Mouse (Mus musculus) R1 (cell line): ENCODE data around the gene Rab10.
A peak's percentile ranks its signal among the peaks of the same experiment; 100 is the strongest.
"Not testable (repeated sequence)": the region's sequence is repeated elsewhere in the genome, so short reads cannot be mapped to it uniquely, and the experiment has no call there.

Source experiments
- DNase-seq: peaks from one replicate; pipeline ENCODE4 v3.0.0-alpha.2; 2018; ENCODE audit warnings: low read depth, low spot score

Rab10 gene

DNA sequence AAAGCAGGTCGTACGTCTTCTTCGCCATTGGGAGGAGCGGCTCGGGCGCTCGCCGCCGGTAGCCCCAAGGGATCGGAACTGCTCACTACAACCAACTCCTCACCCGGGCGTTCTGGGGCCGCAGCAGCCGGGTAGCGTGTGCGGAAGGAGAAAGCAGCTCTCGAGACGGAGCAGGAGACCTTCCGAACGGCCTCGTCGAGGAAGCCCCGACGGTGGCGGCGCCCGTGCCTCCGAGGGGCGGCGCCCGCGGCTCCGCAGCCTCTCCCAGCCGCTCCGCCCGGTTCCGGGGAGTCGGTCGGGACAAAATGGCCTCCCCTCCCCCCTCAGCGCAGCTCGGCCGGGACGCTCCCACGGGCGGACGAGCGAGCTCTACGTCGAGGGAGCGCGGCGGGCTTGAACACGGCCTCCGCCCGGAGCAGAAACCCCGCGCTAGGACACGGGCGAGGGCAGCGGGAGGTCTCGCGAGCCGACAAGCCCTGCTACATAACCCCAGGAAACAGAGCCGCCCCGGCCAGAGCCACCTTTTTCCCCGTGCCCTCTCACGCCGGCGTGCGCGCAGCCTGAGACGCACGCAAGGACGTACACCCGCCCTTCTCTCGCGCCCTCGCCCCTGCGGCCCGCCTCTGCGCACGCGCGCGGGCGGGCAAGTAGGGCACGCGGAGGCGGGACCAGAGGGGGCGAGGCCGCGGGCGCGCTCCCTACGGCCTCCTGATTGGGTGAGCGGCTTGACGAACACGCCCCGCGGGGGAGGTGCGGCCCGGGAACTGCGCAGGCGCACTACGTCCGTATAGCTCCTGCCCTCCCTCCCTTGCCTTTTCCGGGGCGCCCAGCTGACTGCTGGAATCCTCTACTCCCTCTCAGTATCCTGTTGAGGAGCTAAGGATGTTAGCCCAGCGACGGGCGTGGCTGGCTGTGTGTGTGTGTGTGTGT, at the start of gene Rab10:
TSS of gene Rab10 (minus strand) at position 579 of the 930 bp plus-strand sequence.
- peak; percentile 96 for DNase-seq

DNA sequence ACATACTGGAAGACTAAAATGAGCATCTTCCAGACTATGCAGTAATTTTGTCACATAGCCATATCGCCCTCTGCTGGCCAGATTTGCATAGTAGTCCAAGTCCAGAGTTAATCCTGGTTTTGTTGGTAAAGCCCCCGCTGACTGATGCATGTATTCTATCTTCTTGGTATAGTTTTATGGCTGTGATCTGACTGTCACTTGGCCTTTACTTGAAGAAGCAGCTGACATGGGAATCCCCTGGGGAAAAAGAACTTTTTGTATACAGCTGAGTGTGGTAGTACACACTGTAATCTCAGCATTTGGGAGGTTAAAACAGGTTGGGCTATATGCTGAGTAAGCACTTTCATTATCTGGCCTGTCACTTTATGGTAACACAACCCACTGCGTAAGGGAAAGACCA, 49.5 kb upstream of the Rab10 start:
- peak; percentile 70 for DNase-seq

DNA sequence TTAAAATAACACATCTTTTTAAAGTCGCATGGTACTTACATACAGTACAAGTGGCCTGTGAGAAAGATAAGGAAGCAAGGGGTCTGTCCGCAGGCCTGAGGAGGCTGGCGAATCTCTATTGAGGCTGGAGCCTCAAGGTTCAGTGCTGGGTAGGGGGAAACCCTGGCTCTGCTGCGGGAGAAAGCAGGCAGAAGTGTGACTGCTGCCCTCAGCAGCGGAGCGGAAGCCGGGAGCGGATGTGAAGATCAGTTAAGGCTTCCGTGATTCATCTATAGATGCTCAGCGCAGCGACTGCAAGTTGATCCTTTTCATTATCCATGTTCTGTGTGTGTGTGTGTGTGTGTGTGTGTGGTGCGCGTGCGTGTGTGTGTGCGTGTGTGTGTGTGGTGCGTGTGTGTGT, 47.1 kb upstream of the Rab10 start:
- DNase-seq: peak; percentile 37

DNA sequence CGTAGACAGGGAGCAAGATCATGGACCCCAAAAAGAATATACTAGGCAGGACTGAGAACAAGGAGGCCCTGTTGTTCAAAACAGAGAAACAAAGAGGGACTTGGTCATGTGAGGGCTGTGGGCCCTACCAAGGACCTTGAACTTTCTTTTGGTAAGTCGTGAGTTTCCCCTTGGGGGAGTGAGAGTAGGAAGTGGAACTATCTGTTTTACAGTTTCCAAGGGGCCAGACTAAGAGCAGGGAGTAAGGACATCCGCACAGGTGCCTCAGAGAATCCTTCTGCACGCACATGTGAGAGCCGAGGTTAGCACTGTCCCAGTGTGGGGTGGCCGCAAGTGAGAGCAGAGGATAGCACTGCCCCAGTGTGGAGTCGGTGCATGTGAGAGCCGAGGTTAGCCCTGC, 45.3 kb upstream of the Rab10 start:
- no peak for DNase-seq

DNA sequence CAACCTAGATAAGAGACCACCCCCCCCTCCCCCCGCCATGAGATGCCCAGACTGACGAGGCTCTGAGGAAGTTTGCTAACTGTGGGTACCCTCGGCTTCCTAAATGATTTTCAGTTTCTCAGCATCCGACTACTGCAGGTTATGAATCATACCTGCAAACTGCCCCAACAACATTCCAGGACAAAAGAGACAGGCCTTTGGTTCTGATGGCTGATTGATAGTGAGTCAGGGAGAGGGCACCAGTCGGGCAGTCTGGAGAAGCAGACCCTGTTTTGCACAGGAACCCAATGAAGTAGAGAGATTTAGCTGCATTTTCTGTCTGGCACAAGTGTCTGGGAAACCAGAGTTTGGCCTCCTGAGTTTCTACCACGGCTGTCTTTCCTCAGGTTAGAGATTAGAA, 42.4 kb upstream of the Rab10 start:
- no peak for DNase-seq

DNA sequence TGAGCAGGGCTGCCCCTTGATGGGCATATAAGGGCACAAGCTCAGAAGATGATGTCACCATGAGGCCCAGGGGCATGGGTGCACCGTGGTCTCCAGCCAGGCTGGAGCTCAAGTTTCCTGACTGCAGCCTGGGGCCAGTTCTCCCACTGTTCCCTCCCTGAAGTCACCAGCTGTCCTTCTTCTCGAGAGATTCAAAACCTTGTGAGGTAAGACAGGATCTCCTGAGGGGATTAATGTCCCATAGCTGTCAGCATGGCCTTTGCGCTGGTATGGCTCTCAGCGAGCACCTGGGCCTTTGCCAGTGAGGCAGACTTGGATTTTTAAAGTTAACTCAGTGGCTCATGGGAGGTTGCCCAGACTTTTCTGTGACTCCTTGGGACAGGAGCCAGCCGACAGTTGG, 40.4 kb upstream of the Rab10 start:
- DNase-seq: no peak

DNA sequence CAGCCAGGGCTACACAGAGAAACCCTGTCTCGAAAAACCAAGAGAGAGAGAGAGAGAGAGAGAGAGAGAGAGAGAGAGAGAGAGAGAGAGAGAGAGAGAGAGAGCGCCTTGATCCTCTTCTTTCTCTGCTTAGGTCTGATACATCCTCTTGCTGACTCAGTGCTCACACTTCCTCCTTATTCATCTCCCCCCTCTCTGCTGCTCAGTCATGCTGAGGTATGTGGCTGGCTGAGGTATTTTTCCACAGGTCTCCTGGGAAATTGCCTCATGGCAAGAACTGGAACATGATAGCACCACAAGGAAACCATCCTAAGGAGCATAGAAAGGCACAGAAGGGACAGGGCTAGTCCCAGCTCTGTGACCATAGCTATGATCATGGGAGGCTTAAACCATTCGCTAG, 39.6 kb upstream of the Rab10 start:
- no peak for DNase-seq

DNA sequence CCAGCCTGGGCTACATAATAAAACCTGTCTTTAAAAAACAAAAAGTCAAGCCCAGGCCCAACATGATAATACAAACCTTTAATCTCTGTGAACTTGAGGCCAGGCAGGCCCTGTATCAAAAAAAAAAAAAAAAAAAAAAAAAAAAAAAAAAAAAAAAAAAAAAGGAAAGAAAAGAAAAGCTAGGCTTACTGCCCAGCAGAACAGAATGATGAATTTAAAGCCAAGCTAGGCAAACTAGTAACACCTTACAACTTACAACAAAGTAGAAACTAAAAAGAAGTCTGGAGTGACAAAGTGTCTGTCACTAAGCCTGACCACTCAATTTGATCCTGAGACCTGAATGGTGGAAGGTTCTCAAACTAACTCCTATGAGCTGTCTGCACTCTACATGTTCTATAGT, 37.9 kb upstream of the Rab10 start:
- no peak for DNase-seq

DNA sequence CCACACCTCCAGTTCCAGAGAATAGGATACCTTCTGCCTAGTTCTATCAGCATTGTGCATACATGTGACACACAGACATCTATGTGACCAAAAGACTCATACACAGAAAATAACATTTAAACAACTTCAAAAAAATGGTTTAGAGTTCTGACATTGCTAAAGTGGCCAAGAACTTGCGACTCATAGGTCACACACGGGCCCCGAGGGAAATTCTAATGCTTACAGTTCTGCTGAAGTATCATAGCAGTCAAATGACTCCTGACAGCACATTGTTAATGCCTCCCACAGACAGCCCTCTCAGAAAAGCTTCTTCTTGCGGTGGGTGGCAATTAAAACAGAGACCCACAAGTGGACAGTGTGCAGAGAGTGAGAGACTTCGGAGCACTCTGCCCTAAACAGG, 35.3 kb upstream of the Rab10 start:
- DNase-seq: no peak

DNA sequence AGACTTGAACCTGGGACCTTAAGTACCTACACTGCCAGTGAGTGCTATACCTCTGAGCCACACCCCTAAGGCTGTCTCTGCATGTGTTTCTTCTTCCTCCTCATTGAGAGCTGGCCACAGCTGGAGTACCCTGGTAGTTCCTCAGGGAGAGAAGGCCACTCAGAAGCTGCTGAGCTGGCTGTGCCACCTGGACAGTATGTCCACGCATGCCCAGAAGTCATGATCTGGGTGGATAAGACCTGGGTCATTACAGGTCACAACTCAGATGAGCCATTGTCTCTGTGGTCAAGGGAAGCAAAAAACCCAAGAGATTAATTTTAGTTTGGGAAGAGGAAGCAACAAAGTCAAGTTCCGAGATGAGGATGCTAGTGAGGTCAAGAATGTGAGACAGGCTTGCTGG, 34.4 kb upstream of the Rab10 start:
- DNase-seq: no peak

DNA sequence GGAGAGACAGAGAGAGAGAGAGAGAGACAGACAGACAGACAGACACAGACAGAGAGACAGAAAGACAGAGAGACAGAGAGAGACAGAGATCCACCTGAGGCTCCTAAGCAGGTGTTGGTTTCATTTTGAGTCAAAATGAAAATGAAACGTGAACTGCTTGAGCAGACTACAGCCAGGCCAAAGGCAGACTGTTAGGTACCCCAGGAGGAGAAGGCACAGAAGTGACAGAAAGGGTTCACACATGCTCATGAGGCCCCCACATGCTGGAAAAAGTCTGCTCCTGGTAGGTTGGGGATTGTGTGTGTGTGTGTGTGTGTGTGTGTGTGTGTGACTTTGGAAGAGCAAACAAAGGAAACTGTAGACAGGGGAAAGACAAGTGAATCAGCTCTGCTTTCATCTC, 29.2 kb upstream of the Rab10 start:
- DNase-seq: no peak

DNA sequence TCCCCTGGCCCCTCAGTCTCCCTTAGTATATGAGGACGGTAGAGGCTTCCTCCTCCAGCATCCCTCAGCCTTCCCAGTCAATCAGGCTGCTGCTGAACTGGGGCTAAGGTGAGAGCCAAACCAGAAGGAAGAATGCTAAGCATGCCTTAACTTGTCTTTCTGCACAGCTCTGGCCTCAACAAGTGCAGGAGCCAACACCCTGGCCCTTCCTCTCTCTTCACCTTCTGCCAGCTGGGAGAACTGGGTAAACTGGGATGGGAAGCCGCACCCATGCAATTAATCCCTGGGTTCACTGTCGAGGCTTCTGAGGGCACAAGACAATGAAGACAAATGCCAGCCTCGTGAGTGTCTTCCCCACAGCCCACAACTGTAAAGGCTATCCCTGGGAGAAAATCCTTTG, 19.9 kb upstream of the Rab10 start:
- DNase-seq: no peak

DNA sequence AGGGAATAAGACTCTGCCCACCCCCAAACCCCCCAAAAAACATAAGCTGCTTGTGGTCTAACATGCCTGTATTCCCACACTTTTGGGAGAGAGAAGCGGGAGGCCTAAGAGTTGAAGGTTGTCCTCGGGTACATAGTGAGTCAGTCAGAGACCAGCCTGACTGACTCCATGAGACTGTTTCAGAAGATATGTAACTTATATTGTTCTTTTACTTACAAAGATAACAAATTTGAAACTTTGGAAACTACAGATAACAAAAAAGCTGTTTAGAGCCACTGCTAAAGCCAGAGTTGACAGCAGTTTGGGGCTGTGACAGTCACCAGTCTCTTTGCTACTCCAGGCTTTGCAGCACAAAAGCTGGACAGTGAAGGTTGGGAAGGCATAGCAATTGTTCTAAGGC, 15.5 kb upstream of the Rab10 start:
- no peak for DNase-seq

DNA sequence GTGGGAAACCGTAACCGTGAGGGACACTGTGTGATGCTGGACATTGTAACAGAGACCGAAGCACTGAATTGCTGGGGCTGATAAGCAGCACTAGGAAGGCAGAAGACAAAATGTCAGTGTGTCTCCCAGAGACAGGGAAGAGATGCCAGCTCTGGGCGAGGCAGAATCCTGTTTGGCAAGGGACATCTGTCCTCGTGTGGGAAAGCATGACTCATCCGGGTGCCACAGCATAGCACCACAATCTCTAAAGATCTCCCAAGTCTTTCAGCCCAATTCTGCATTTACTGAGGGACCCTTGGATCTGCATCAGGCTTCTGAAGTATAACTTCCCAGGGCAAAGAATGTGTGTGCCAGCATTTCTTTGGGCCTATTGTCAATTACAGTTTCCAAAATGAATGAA, 13.5 kb upstream of the Rab10 start:
- no peak for DNase-seq

DNA sequence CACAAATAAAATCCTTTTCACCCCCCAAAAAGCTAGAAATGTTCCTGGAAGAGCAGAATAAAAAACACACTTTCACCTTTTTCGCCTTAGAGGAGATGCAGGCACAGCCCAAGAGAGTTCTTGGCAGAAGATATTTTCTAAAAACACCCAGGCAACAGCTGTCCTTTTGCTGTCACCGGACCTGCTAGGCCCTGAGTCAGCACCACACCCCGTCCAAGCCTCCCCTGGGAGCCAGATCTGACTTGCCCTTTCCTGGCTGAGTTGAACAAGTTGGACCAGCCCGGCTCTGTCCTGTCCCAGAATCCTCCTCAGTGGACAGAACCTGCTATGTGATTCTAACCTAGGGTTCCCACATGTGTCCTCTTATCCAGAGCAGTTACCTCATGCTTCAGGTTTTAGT, 9.6 kb upstream of the Rab10 start:
- DNase-seq: no peak

DNA sequence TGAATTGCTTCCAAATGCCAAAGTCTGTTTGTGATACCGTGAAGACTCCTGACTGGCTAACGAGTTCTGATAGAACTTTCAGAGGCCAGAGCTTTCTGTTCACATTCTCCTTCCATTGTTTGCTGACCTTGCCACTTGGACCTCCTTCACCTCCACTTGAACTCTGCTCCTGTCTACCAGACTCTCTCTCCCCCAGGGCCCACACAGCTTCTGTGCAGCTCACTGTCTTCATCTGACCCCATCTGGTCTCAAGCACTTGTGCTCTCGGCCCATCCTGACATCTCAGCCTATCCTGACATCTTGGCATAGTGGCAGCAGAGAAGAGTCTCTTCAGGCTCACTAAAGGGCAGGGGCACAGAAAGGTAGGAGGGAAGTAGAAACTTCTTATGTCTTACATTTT, 7.2 kb upstream of the Rab10 start:
- DNase-seq: peak; percentile 31

DNA sequence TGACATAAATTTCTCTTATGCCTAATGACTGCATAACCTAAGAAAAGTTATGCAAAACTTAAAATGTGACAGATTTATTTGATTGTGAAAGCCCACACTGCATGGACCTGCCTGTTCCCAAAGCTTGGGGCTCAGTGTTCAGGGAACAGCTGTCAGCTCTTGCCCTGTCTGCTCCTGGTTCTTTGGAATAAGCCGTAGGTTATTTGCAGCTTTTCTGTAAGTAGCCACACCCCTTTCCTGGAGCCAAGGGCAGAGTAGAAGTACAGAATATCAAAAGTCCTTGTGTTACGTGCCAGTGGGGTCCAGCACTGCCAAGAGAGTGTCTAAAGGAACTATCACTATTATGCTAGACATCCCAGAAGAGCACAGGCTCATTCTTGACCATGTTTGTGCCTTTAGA, 6.3 kb upstream of the Rab10 start:
- DNase-seq: no peak

DNA sequence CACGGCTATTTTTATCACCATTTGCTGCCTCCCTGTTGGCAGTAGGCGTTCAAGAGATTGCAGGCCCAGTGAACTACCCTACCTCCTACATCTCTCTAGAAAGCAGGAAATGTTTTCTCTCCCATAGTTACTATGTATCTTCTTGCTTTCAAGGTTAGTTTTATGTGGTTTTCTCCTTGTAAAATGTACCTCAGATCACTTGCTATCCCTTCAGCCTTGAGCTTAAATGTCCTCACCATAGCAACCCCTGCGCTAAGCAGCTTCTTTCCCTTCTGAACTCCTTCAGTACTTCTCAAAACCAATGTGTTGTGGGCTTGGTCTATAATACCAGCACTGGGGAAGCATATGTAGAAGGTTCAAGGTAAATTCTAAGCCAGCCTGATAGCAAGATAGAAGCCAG, 3.1 kb upstream of the Rab10 start:
- no peak for DNase-seq

DNA sequence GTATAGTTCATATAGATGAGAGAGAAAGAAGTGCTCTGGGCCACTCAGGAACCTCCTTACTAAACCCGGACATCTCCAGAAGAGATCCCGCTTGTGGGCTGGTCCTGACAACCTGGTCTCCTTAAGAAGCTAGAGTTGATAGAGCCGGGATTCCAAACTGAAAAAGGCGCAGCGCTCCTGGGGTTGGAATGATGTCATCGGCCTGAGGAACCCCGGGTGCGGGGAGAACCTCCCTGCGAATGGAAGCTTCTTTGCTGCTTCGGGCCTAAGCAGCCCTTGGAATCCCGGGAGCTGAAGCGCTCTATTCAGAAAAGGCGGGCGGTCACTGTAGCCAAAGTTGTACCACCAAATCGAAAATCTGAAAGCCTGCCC, 538 bp upstream of the Rab10 start:
- DNase-seq: no peak

DNA sequence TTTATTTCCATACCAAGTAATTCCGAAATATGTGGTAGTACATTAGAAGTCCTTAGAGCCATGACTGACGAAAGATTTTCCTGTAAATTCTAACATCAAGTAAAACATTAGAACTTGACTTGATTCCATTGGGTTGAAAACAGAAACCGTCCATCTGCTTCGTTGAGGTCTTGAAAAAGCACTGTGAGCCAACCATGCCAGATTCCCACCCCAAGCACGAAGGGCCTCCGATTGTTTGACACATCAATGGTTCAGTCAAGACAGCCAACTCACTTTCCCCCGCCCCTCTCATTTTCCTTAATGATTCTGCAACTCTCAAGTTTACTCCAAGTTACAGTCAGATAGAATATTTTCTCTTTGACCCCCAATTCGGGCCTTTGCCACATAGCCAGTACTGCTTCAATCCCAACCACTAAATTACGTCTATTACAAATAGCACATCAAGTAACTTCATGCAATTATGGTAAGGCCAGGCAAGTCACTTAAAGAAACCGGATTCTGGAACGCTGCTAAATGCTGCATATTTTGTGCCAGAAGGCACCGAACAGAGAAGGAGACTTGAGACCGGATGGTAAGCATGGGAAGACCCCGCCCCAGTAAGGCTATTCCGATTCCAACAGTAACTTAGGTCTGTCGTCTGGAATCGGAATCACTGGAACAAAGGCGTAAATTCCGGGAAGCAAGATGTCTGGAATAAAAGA, 1.1 kb downstream of the Rab10 start:
- DNase-seq: peak; percentile 64

DNA sequence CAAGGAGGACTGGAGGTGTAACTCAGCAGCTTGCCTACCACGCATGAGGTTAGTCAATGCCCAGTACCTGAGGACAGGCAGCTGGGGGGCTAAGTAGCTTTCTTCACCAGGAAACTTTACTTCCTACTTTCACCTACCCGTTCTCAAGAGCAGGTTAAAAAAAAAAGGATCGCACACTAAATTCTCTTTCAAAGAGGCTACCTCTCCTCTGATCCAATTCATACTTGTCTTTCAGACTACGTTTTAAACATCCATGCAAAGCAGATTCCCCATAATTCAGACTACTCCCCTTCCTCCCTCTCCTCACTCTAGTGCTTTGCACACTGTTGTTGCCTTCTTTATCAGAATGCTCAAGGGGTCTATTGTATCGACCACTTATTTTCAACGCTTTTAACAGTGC, 2.2 kb downstream of the Rab10 start:
- DNase-seq: no peak

DNA sequence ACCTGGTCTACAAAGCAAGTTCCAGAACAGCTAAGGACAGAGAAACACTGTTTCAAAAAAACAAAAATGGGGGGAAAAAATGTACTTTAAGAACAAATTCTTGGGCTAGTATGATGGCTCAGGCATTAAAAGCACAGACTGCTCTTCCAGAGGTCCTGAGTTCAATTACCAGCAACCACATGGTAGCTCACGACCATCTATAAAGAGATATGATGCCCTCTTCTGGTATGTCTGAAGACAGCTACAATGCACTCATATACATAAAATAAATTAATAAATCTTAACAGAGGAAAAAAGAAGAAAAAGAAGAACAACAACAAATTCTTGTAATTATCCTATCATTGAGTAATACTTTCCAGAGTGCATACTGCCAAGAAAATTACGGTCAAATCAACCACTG, 4.5 kb downstream of the Rab10 start:
- no peak for DNase-seq

DNA sequence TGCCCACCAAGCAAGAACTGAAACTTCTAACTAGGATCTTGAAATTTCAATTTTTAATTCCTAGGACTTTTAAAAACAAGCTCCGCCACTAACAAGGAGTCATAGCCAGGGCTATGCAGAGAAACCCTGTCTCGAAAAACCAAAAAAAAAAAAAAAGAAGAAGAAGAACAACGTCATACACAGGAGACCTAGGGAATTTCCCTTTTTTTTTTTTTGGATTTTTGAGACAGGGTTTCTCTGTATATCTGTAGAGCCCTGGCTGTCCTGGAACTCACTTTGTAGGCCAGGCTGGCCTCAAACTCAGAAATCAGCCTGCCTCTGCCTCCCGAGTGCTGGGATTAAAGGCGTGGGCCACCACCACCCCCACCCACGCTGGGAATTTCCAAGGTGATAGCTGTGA, 12.1 kb downstream of the Rab10 start:
- not testable (repeated sequence) for DNase-seq
